Mouse (Mus musculus): ENCODE data around the gene Fhl2.

Gene Fhl2

GRCm38 (mm10) chr1:43192471-43192870, 4.3 kb downstream of the Fhl2 start:
- no peak for DNase-seq (ENCODE audit: low read depth)

DNA sequence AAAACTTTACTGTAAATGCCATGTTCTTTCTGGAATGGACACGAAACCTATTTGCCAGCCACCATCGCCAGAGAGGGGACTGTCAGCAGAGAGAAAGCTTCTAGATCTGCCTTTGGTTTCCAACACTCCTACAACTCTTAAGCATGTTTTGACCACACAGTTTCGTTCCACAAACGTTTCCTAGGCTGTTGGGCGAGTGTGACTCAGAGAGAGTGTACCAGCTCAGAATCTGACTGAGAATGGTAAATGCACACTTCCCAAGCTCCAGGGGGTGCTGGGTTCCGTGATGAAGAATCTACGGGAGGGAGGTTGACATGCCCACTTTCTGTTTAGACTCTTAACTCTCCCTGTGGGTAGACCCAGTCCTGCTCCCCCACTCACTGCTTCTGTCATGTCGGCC, 5.7 kb downstream of the Fhl2 start:
- DNase-seq (ENCODE audit: low read depth): no peak

DNA sequence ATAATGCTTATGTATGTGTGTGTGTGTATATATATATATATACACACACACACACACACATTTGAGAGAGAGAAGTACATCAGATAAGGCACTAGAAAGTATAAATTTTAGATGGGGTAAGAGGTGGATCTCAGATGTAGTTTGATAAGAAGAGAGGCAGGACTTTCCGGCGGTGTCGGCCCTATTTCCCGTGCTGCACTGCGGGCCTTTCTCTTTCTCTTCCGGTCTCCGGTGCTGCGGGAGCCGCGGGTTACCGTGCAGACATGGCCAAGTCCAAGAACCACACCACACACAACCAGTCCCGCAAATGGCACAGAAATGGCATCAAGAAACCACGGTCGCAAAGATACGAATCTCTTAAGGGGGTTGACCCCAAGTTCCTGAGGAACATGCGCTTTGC, 7.9 kb downstream of the Fhl2 start:
- DNase-seq (ENCODE audit: low read depth): peak; percentile 28

DNA sequence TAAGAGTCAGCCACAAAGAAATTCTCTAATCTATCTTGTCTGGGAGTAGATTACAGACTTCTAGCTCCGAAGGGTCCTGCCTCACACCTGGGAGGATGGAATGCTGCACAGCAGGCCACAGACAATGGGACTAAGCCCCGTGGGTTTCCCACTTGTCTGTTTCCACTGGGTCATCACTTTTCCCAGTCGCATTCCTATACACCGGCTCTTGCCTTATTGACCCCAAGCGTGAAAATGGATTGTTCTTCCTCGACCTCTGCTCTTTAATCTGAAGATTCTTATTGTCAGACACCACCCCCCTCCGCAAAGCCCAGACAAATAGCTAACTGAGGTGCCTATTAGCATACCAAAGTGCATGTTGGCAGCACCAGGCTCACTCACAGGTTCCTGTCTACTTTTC, 10.4 kb downstream of the Fhl2 start:
- DNase-seq (ENCODE audit: low read depth): no peak

DNA sequence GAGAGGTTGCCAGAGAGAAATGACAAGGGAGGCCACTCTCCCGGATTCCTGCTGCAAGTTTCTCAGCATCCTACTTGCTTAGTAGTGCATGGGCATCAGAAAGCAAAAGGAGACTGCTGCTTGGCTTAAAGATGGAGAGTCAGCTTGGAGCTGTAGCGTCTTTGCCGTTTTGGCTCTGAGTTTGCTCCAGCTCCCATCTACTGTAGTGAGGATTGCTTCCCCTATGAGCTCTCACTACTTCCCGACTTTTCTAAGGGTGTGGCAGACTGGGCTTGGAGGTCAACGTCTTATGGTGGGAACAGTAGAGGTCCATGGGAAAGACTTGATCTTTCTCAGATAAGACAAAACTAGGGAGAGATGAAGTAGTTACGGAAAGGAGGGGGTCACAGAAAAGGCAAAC, 15.9 kb downstream of the Fhl2 start:
- DNase-seq (ENCODE audit: low read depth): no peak

- DNase-seq (ENCODE audit: low read depth): no peak
These were observed 18.0 kb downstream of the Fhl2 start for GRCm38 (mm10) chr1:43178780-43179179.

- DNase-seq (ENCODE audit: low read depth): no peak
These were observed 18.4 kb downstream of the Fhl2 start for GRCm38 (mm10) chr1:43178378-43178777.

DNA sequence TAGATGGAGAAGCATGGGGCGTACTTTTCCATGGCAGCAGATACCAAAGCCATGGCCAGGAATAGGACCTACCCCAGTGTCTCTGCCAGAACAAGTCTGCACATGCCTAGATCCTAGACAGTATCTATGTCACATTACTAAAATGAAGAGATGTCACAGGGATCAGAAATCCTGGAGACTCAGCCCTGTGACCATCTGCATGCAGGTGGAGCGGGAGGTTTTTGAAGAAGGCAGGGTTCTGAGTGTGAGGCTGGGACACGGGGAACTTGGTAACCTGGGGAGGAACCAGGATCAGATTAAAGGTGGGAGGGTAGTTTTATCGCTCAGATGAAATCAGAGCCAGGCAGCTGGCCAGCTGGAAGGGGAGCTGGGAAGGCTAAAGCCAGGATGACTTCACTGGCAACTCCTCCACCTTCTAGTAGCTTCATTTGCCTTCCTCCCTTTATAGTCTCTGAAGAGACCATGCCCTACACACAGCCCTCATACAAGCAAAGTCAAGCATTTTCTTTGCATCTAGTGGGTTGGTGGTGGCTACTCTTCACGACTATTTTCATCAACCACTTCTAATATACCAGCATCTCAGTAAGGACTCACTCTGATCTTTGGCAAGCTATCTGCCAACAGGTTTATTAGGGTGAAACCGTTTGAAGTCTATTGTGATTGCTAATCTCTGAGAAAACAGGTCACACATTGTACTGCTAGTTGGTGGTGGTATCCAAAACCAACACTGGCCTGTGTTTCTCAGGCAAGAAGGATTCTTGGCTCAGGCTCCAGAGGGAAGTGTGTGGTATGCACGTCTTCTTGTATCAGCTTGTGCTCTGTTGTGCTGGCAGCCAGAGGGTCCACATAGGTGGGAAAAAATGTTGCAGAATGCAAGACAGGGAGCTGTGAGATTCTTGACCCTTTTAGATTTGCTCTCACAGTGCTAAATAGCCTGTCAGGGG, 23.2 kb downstream of the Fhl2 start:
- no peak for DNase-seq (ENCODE audit: low read depth)

DNA sequence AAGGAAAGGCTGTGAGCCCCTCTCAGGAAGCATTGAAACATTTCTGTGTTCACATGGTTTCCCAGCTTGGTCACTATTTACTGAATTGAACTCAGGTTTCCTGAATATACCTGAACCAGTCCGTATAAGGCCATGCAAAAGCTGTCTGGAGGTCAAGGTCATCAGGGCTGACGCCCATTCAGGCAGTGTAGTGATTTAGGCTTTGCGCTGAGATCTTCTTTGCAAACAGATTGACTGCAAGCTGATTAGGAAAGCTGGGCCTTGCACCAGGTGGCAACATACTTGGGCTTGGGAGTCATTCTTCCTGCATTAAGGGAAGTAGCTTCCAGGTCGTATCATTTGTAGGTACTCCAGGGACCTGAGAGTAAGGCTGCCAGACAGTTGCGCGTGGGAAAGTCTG, 25.0 kb downstream of the Fhl2 start:
- DNase-seq (ENCODE audit: low read depth): no peak

DNA sequence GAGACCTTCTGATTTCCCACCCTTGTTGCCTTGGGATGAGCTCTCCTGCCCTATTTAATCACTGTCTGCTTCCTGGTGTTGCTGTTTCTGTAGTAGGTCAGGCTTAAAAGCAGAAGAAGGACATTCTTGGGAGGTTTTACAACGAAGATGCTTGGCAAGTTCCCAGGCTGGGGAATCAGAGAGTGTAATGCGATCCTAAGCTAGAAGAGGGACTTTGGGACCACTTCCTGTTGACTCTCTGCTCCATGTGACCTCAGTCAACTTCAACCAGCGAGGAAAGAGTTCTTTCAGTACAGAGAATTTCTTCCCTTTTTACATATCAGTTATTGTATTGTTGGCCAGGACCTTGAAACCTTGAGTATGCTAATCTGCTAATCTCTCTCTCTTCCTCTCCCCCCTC, 25.7 kb downstream of the Fhl2 start:
- DNase-seq (ENCODE audit: low read depth): no peak

- no peak for DNase-seq (ENCODE audit: low read depth)
These were observed 27.1 kb downstream of the Fhl2 start for GRCm38 (mm10) chr1:43169661-43170060.

DNA sequence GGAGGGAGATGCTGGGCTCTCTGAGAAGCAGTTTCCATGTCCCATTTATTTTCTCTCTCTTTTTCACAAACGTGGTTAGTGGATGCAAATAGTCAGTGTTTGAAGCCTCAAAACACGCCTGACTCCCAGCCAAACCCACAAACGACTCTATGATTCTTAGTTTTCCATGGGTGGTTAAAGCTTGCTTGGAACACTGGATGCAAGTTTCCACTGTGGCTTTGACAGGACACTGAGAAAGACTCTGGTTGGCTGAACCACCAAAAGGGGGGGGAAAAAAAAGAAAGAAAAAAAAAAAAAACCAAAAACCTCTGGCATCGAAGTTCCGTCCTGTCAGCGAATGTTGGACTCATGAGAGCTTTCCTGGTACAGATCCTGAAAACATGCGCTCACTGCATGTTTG, 27.6 kb downstream of the Fhl2 start:
- no peak for DNase-seq (ENCODE audit: low read depth)

- DNase-seq (ENCODE audit: low read depth): no peak
These were observed 28.2 kb downstream of the Fhl2 start for GRCm38 (mm10) chr1:43168618-43169017.

- DNase-seq (ENCODE audit: low read depth): no peak
These were observed 28.8 kb downstream of the Fhl2 start for GRCm38 (mm10) chr1:43168026-43168425.

GRCm38 (mm10) chr1:43164582-43164981, 32.2 kb downstream of the Fhl2 start:
- no peak for DNase-seq (ENCODE audit: low read depth)

DNA sequence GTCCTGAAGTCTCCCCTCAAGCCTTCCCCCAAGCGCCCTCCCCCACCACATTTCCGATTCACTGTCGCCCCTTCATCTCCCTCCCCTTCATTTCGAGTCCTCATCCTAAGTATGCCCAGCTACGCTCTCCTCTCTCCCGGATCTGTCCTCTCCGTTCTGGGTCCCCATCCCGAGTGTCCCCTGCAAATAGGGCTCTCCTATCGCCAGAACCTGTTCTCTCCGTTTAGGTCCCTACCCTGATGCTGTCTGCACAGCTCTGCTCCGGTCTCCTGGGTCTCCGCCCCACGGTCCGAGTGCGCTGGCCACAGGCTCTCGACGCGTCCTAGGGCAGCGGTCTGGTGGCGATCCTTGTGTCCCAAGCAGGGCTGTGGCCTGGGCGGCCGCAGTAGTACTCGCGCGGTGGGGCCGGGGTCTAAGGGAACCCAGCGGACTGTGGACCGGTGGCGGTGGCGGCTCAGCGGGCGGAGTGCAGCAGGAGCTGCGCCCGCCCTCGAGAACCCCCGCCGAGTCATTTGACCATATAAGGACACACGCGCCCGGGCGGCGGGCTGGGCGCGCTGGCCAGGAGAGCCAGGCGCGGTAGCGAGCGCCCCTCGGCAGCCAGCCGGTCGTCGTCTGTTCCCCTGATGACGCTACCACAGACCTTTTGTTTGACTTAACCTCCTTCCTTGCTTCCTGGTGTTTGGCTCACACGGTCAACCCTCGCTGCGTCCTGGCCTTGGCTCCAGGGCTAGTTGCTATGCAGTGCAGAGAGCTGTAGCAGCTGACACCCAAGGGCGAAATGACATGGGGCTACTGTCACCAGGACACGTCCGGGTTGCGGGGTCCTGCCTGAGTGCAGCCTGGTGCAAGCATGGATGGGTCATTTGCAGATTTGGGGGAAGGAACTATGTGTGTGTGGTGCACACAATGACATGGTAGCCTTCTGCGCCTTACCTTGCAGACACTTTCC, 33.0 kb downstream of the Fhl2 start:
- no peak for DNase-seq (ENCODE audit: low read depth)

DNA sequence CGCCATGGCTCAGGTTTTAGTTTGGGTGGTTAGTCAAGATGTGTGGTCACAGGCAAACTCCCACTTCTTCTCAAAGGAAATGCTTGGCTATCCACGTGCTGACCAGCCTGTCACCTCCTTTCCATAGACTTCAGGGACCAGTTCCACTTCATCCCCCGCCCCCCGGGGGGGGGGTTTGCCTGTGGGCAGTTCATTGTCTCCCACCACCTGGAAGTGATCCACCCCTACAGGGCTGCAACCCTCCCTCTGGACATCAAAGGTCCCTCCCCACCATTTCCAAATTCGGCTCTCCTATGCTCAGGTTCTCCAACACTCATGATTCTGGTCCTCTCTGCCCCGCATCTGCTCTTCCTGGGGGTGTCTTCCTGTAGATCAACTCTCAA, 33.7 kb downstream of the Fhl2 start:
- no peak for DNase-seq (ENCODE audit: low read depth)

DNA sequence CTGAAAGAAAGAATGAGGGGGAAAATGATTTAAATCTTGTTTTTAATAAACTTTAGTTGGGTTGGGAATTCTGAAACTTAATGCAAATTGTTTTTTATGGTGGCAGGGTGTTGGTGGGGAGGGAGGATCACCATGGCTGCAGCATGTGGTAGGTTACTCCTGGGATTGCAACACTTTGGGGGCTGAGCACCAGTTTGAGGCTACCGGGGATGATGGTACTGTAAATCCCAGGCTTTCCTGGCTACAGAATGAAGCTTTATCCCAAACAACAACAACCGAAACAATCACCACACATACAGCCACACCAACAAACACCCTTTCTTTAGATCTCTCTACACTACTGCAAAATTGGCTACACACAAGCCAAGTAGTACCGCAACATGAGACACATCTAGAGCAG, 34.4 kb downstream of the Fhl2 start:
- DNase-seq (ENCODE audit: low read depth): no peak

- no peak for DNase-seq (ENCODE audit: low read depth)
These were observed 37.4 kb downstream of the Fhl2 start for GRCm38 (mm10) chr1:43159429-43159828.

DNA sequence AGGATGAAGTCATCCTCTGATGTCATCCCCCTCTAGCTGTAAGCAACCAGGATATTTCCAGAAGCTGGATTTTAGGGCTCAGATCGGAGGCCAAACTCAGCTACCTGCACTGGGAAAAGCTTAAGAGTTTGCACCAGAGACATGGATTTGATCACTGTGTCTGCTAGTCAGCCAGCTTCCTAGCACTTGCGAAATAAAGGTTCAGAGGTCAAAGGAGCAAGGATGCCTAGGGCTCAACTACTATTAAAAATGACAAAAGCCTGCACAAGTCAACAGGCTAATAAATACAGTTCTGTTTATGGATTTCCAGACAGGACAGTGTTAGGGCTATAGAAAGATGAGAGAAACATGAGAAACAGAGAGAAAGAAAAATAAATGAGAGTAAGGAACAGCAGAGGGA, 38.9 kb downstream of the Fhl2 start:
- DNase-seq (ENCODE audit: low read depth): no peak

DNA sequence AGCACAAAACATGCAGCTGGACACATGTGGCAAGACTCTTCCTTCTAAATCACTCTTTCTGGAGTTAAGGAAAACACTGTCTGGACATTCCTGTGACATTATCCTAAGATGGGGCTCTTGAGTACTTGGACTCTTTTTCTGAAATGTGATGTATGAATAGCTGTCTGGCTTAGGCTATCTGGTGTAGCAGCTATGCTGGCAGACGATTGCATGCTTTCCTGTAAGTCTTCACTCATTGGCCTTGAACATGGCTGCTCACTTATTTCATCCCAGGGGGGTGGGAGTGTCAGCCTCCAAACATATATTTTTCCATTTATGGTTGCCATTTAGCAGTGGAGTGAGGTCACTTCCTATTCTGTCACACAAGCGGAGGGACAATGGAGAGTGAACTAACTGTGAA, 42.3 kb downstream of the Fhl2 start:
- no peak for DNase-seq (ENCODE audit: low read depth)

- no peak for DNase-seq (ENCODE audit: low read depth)
These were observed 43.2 kb downstream of the Fhl2 start for GRCm38 (mm10) chr1:43153538-43153937.

- DNase-seq (ENCODE audit: low read depth): no peak
These were observed 44.2 kb downstream of the Fhl2 start for GRCm38 (mm10) chr1:43152626-43153025.

Measured in 416B (cell line).